Mouse (Mus musculus): ENCODE results near the gene Rad9b. TPM values are rescaled to one million over a fixed set of nuclear protein-coding genes. Genes with fewer than 3 reads are reported as not detected.

The Rad9b gene
- polyA plus RNA-seq, 1 experiment from 2014 or later = 2.6 TPM

GRCm38 (mm10) chr5:122291553-122292339, 62.3 kb downstream of the Rad9b start:
- Histone ChIP-seq H3K9ac (peak overlapping the region; percentile 26; the same call in 1 of the 2 replicates), H3K36me3 (replicated peaks) (0 out of 2 replicates have a peak, but pooled peaks cover 12% of the 10 kb centered on the region), H3K9me3 (replicated peaks) (no peaks in the 10 kb centered on the region), H3K4me2 (peak overlapping the region; percentile 57), H3K27me3 (no peaks in the 10 kb centered on the region), H3K4me1 (replicated peaks) (peaks cover 56% of the 10 kb centered on the region), H3K27ac (replicated peaks) (peak overlapping the region; percentile 79), H3K4me3 (replicated peaks) (peak overlapping the region; percentile 1; the same call in 1 of the 2 replicates)
- 43% methylated on average over 17 of the region's 17 CpGs for WGBS (ENCODE audit: insufficient replicate concordance)
- peak; percentile 71 for ATAC-seq (ENCODE audit: insufficient read depth)

DNA sequence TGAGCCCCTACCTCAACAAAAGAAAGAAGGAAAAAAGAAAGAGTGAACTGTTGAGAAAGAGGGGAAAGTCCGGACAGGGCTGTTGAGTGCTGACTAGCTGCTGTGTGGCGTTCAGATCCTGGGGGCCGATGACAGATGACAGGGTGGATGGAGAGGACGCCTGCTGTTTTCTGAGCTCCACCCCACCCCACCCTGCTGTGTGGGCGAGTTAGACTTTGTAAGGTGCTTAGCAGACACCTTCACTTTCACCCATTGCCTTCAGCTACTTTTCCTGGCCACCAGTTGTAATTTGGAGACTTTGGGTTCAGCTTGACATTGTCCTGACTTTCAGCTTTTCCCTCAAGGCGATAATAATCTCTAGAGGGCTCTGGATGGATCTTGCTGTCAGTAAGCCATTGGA, 62.9 kb downstream of the Rad9b start:
- H3K4me1 ChIP-seq (replicated peaks) = peaks cover 62% of the 10 kb centered on the region
- ATAC-seq (ENCODE audit: insufficient read depth) = peak; percentile 82
- no peaks in the 10 kb centered on the region for H3K27me3 ChIP-seq
- H3K4me3 ChIP-seq (replicated peaks) = peak overlapping the region; percentile 1; the same call in 1 of the 2 replicates
- 0 out of 2 replicates have a peak, but pooled peaks cover 12% of the 10 kb centered on the region for H3K36me3 ChIP-seq (replicated peaks)
- peak overlapping the region; percentile 57 for H3K4me2 ChIP-seq
- peak overlapping the region; percentile 79 for H3K27ac ChIP-seq (replicated peaks)
- no peaks in the 10 kb centered on the region for H3K9me3 ChIP-seq (replicated peaks)
- WGBS (ENCODE audit: insufficient replicate concordance) = 21% methylated on average over 6 of the region's 6 CpGs
- H3K9ac ChIP-seq = peak overlapping the region; percentile 26

DNA sequence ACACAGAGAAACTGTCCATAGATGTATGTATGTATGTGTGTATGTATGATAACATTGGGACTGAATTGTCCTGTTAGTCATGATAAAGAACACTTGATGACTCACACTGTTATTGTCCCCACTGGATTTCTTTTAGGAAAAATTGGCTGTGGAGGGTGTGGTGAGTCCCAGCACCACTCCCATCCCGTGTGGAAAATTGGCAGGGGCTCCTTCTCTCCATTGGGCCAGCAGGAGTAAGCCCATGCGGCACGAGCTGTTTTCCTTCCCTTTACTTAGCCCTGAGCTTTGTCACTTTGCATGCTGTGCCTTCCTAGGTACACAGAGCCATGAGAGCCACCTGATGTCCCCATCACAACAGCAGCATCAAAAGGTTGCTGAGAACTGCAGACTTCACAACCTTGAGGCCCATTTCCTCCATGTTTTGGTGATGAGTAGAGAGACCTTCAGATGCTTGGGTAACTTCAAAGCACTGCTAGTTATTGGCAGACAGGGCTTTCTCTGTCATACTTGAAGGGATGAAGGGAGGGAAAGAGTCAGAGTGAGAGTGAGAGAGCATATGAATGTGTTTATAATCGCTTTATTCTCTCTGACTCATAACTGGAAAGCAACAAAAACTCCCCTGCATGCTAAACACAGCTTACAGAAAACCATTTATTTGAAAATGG, 65.8 kb downstream of the Rad9b start:
- no peak overlapping the region for H3K4me2 ChIP-seq
- 0 out of 2 replicates have a peak, but pooled peaks cover 12% of the 10 kb centered on the region for H3K36me3 ChIP-seq (replicated peaks)
- no peak overlapping the region for H3K27ac ChIP-seq (replicated peaks)
- H3K4me1 ChIP-seq (replicated peaks) = peaks cover 74% of the 10 kb centered on the region
- H3K4me3 ChIP-seq (replicated peaks) = no peak overlapping the region
- H3K9me3 ChIP-seq (replicated peaks) = no peaks in the 10 kb centered on the region
- ATAC-seq (ENCODE audit: insufficient read depth) = no peak
- 72% methylated on average over 4 of the region's 4 CpGs for WGBS (ENCODE audit: insufficient replicate concordance)
- H3K27me3 ChIP-seq = no peaks in the 10 kb centered on the region
- H3K9ac ChIP-seq = no peak overlapping the region

DNA sequence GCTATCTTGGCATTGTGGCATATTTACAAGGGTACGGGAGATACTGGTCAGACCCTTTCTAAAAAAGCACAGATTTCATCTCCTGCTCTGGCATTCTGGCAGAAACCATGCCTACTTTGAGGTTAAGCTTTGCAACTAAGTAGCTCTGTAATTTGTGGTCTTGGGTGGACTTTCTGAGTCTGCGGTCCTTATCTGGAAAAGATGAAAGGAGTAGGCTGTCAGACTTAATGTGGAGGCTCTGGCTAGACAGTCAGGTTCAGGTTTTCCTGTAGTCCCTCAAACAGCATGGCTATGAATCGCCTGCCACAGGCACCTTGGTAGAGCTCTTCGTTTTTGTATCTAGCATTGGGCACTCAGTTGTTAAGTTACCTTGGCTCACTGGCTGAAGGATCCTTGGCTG, 67.0 kb downstream of the Rad9b start:
- H3K27me3 ChIP-seq = peaks cover 5% of the 10 kb centered on the region; the same call in 1 of the 2 replicates
- 0 out of 2 replicates have a peak, but pooled peaks cover 12% of the 10 kb centered on the region for H3K36me3 ChIP-seq (replicated peaks)
- no peaks in the 10 kb centered on the region for H3K9me3 ChIP-seq (replicated peaks)
- no peak overlapping the region for H3K4me3 ChIP-seq (replicated peaks)
- peaks cover 71% of the 10 kb centered on the region for H3K4me1 ChIP-seq (replicated peaks)
- no peak overlapping the region for H3K9ac ChIP-seq
- 48% methylated on average over 4 of the region's 4 CpGs for WGBS (ENCODE audit: insufficient replicate concordance)
- 0 out of 2 replicates have a peak overlapping the region, but pooled peaks have one; percentile 99 for H3K4me2 ChIP-seq
- ATAC-seq (ENCODE audit: insufficient read depth) = no peak
- no peak overlapping the region for H3K27ac ChIP-seq (replicated peaks)

DNA sequence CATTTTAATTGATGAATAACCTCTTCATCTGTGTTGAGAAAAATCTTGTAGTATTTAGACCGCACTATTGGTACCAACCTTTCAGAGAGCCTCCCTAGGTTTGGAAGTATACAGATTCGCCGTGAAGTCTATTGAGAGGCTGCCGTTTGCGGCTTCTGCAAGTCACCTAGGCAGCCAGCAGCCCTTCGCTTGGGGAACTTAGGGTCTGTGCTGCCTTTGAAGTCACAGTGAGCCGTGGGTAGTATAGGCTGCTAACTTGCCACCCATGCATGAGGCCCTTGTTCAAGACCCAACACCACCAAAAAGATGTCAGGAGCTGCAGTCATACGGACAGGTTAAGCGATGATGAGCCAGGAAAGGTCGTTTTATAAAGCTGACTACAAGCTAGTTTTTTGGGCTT, 67.8 kb downstream of the Rad9b start:
- Histone ChIP-seq H3K4me2 (peak overlapping the region; percentile 99), H3K9ac (peak overlapping the region; percentile 88; the same call in 1 of the 2 replicates), H3K4me1 (replicated peaks) (peaks cover 68% of the 10 kb centered on the region), H3K9me3 (replicated peaks) (no peaks in the 10 kb centered on the region), H3K4me3 (replicated peaks) (peak overlapping the region; percentile 97), H3K27me3 (peaks cover 6% of the 10 kb centered on the region), H3K27ac (replicated peaks) (no peak overlapping the region), H3K36me3 (replicated peaks) (0 out of 2 replicates have a peak, but pooled peaks cover 12% of the 10 kb centered on the region)
- no peak for ATAC-seq (ENCODE audit: insufficient read depth)
- 78% methylated on average over 10 of the region's 10 CpGs for WGBS (ENCODE audit: insufficient replicate concordance)

DNA sequence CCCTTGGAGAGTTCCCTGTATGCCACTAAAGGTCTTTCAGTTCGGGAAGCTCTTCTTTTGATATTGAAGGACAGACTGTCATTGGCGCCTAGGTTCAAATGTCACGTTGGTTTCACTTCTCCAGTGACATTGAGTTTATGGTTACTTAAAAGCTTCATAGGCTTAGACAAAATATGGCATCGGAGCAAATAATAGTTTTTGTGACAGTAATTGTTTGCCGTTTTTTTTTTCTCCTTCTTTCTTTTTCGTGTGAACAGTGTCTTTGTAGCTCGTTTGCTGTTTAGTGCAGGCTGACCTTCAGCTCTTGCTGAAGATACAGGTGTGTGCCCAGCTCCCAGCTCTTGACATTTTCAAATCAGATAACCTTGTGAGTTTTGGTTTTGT, 68.3 kb downstream of the Rad9b start:
- 44% methylated on average over 7 of the region's 7 CpGs for WGBS (ENCODE audit: insufficient replicate concordance)
- ATAC-seq (ENCODE audit: insufficient read depth) = no peak
- Histone ChIP-seq H3K9ac (peak overlapping the region; percentile 88), H3K27ac (replicated peaks) (no peak overlapping the region), H3K36me3 (replicated peaks) (0 out of 2 replicates have a peak, but pooled peaks cover 12% of the 10 kb centered on the region), H3K4me3 (replicated peaks) (peak overlapping the region; percentile 97), H3K9me3 (replicated peaks) (no peaks in the 10 kb centered on the region), H3K4me1 (replicated peaks) (peaks cover 68% of the 10 kb centered on the region), H3K27me3 (peaks cover 10% of the 10 kb centered on the region), H3K4me2 (peak overlapping the region; percentile 99)

GRCm38 (mm10) chr5:122285029-122285766, 68.8 kb downstream of the Rad9b start:
- Histone ChIP-seq H3K9me3 (replicated peaks) (no peaks in the 10 kb centered on the region), H3K4me3 (replicated peaks) (peak overlapping the region; percentile 97), H3K27ac (replicated peaks) (peak overlapping the region; percentile 82), H3K9ac (peak overlapping the region; percentile 88), H3K36me3 (replicated peaks) (0 out of 2 replicates have a peak, but pooled peaks cover 12% of the 10 kb centered on the region), H3K4me2 (peak overlapping the region; percentile 99), H3K27me3 (peaks cover 15% of the 10 kb centered on the region), H3K4me1 (replicated peaks) (peaks cover 69% of the 10 kb centered on the region)
- peak; percentile 23; the same call in 1 of the 2 replicates for ATAC-seq (ENCODE audit: insufficient read depth)
- WGBS (ENCODE audit: insufficient replicate concordance) = under 1% methylated on average over 34 of the region's 34 CpGs

DNA sequence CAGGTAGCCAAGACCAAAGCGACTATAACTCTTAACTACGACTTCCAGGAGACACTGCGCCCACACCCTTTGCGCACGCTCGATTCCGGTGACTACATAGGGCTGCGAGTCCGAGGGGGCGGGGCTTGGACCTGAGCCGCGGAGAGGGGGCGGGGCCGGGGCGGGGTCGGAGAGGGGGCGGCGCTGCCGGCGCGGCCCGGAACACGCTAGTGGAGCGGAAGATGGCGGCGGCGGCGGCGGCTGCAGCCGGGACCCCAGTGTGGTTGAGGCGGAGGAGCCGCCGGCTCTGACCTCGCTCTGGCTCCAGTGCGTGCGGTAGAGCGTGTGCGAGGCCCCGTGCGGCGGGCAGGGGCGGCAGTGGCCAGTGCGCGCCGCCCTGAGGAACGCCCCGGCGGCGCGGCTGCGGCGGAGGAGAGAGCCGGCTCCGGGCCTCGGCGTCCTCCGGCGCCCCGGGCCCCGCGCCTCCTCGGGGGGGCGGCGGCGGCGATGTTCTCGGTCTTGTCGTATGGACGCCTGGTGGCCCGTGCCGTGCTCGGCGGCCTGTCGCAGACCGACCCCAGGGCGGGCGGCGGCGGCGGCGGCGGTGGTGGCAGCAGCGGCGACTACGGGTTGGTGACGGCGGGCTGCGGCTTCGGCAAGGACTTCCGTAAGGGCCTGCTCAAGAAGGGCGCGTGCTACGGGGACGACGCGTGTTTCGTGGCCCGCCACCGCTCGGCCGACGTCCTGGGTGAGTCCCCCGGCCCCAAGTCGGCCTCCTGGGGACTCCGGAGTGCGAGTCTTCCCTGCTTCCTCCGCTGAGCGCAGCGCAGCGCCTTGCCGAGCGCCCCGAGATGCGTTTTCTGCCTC, 69.6 kb downstream of the Rad9b start, which contains the start of gene Pptc7:
Pptc7 (plus strand) TSS at position 183 of the 846 bp plus-strand sequence.
- Histone ChIP-seq H3K4me2 (peak within 1 kb of the TSS; percentile 99), H3K9me3 (replicated peaks) (no peaks in the 10 kb centered on the region), H3K27me3 (peaks cover 18% of the 10 kb centered on the region), H3K4me3 (replicated peaks) (peak within 1 kb of the TSS; percentile 97), H3K9ac (peak within 1 kb of the TSS; percentile 88), H3K27ac (replicated peaks) (peak within 1 kb of the TSS; percentile 82), H3K36me3 (replicated peaks) (0 out of 2 replicates have a peak, but pooled peaks cover 12% of the 10 kb centered on the region), H3K4me1 (replicated peaks) (peaks cover 76% of the 10 kb centered on the region)
- peak; percentile 92 for ATAC-seq (ENCODE audit: insufficient read depth)
- WGBS (ENCODE audit: insufficient replicate concordance) = under 1% methylated on average over 109 of the region's 114 CpGs

DNA sequence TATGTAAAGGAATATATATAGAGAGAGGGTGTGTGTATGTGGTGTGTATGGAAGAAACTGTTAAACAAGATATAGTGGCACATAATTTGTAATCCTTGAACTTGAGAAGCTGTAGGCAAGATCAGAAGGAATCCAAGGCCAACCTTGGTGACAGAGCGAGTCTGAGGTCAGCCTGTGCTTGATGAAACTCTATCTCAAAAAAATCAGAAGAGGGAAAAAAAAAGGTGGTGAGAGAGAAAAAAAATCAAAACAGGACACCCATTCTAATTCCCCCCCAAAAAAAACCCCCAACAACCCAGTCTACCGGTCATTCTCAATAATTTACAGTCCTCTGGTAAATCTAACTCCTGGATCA, 70.2 kb downstream of the Rad9b start:
- Histone ChIP-seq H3K4me1 (replicated peaks) (peaks cover 72% of the 10 kb centered on the region), H3K36me3 (replicated peaks) (0 out of 2 replicates have a peak, but pooled peaks cover 12% of the 10 kb centered on the region), H3K4me2 (peak overlapping the region; percentile 63), H3K27me3 (peaks cover 18% of the 10 kb centered on the region), H3K4me3 (replicated peaks) (peak overlapping the region; percentile 97), H3K9ac (no peak overlapping the region), H3K27ac (replicated peaks) (peak overlapping the region; percentile 19; the same call in 1 of the 2 replicates), H3K9me3 (replicated peaks) (no peaks in the 10 kb centered on the region)
- WGBS (ENCODE audit: insufficient replicate concordance) = 16% methylated on average over 2 of the region's 2 CpGs
- no peak for ATAC-seq (ENCODE audit: insufficient read depth)

Data from liver, embryonic 15.5 days (tissue).